Mouse (Mus musculus) lung, adult 2 months (tissue): ENCODE measurements around the gene Zmynd11. TPM values are rescaled to one million over a fixed set of nuclear protein-coding genes. Genes with fewer than 3 reads are reported as not detected.

Source experiments
- DNase-seq: peaks from one replicate; pipeline ENCODE4 v3.0.0; 2022
- H3K4me1 ChIP-seq: fragments of 200-500 bp; 2 replicates; pipeline ENCODE4 v1.6.1; 2011; ENCODE audit warnings: low read length; ENCODE audit not compliant: control insufficient read depth, insufficient read depth
- H3K4me3 ChIP-seq: fragments of 200-500 bp; replicated peaks from 2 replicates; pipeline ENCODE3; 2011; ENCODE audit warnings: low read depth, mild to moderate bottlenecking, control low read depth, low read length; ENCODE audit errors: extremely low read depth
- CTCF ChIP-seq: fragments of 200-500 bp; IDR thresholded peaks from 2 replicates; pipeline ENCODE4 v1.5.1; 2011; ENCODE audit warnings: mild to moderate bottlenecking, low read length, control low read depth; ENCODE audit not compliant: insufficient read depth
- POLR2A ChIP-seq: fragments of 200-500 bp; IDR thresholded peaks from 2 replicates; pipeline ENCODE4 v1.6.1; 2011; ENCODE audit warnings: low read depth, mild to moderate bottlenecking, control low read depth, low read length, borderline replicate concordance; ENCODE audit errors: extremely low read depth
- WGBS: fragments of 180-500 bp; shearing (Covaris S2); methylation state at CpG from one replicate; pipeline ENCODE4 v1.1.7; 2018; 5-methylcytosine and 5-hydroxymethylcytosine counted together
- polyA plus RNA-seq: library from polyadenylated mRNA; depleted of rRNA; stranded (reverse); fragments of >200 nt; gene quantifications from 2 replicates; pipeline ENCODE4 v1.2.3, GENCODE M21; 2012

Gene Zmynd11
- polyA plus RNA-seq, 1 experiment: 62.0 TPM

- 62% methylated on average over 1 of the region's 1 CpGs for WGBS
These were observed 36.1 kb downstream of the Zmynd11 start for GRCm38 (mm10) chr13:9729073-9729472.

GRCm38 (mm10) chr13:9715224-9715623, 49.9 kb downstream of the Zmynd11 start:
- no peak for DNase-seq
- no peaks in the 10 kb centered on the region; the same call in 1 of the 2 replicates for H3K4me1 ChIP-seq
- TF ChIP-seq POLR2A (no peak), CTCF (no peak)
- WGBS: 88% methylated on average over 1 of the region's 1 CpGs
- H3K4me3 ChIP-seq: no peak overlapping the region

More at GRCm38 (mm10) chr13:9729073-9729472, 36.1 kb downstream of the Zmynd11 start:
- no peak for TF ChIP-seq POLR2A
- no peak for TF ChIP-seq CTCF
- H3K4me1 ChIP-seq: no peaks in the 10 kb centered on the region
- DNase-seq: no peak
- H3K4me3 ChIP-seq: no peak overlapping the region

GRCm38 (mm10) chr13:9713462-9714134, 51.5 kb downstream of the Zmynd11 start:
- TF ChIP-seq POLR2A (no peak), CTCF (no peak)
- Histone ChIP-seq H3K4me3 (no peak overlapping the region), H3K4me1 (no peaks in the 10 kb centered on the region; the same call in 1 of the 2 replicates)
- DNase-seq: no peak
- WGBS: 77% methylated on average over 6 of the region's 6 CpGs

GRCm38 (mm10) chr13:9712971-9713370, 52.2 kb downstream of the Zmynd11 start:
- no peak for DNase-seq
- no peak overlapping the region for H3K4me3 ChIP-seq
- no peak for TF ChIP-seq CTCF
- TF ChIP-seq POLR2A: no peak
- WGBS: 80% methylated on average over 3 of the region's 3 CpGs
- no peaks in the 10 kb centered on the region; the same call in 1 of the 2 replicates for H3K4me1 ChIP-seq

- H3K4me3 ChIP-seq: no peak overlapping the region
- 98% methylated on average over 1 of the region's 1 CpGs for WGBS
- no peaks in the 10 kb centered on the region; the same call in 1 of the 2 replicates for H3K4me1 ChIP-seq
- no peak for DNase-seq
- no peak for TF ChIP-seq POLR2A
- no peak for TF ChIP-seq CTCF
These were observed 52.7 kb downstream of the Zmynd11 start for GRCm38 (mm10) chr13:9712409-9712808.

- Histone ChIP-seq H3K4me3 (no peak overlapping the region), H3K4me1 (no peaks in the 10 kb centered on the region; the same call in 1 of the 2 replicates)
- 85% methylated on average over 7 of the region's 7 CpGs for WGBS
- no peak for DNase-seq
- TF ChIP-seq CTCF (no peak), POLR2A (no peak)
These were observed 56.5 kb downstream of the Zmynd11 start for GRCm38 (mm10) chr13:9708433-9709240.

- peaks cover 2% of the 10 kb centered on the region; the same call in 1 of the 2 replicates for H3K4me1 ChIP-seq
- no peak for TF ChIP-seq CTCF
- TF ChIP-seq POLR2A: no peak
- DNase-seq: no peak
- H3K4me3 ChIP-seq: no peak overlapping the region
- 78% methylated on average over 8 of the region's 8 CpGs for WGBS
These were observed 58.4 kb downstream of the Zmynd11 start for GRCm38 (mm10) chr13:9706720-9707119.

- WGBS: 76% methylated on average over 12 of the region's 12 CpGs
- DNase-seq: no peak
- TF ChIP-seq CTCF: no peak
- no peak for TF ChIP-seq POLR2A
- peaks cover 2% of the 10 kb centered on the region; the same call in 1 of the 2 replicates for H3K4me1 ChIP-seq
- H3K4me3 ChIP-seq: no peak overlapping the region
These were observed 62.4 kb downstream of the Zmynd11 start for GRCm38 (mm10) chr13:9702615-9703235.

GRCm38 (mm10) chr13:9697340-9697739, 67.8 kb downstream of the Zmynd11 start:
- TF ChIP-seq CTCF (no peak), POLR2A (no peak)
- WGBS: 95% methylated on average over 4 of the region's 4 CpGs

GRCm38 (mm10) chr13:9695809-9696208, 69.3 kb downstream of the Zmynd11 start:
- peak; percentile 27 for DNase-seq
- Histone ChIP-seq H3K4me3 (no peak overlapping the region), H3K4me1 (no peaks in the 10 kb centered on the region)
- no peak for TF ChIP-seq POLR2A
- no peak for TF ChIP-seq CTCF

More at GRCm38 (mm10) chr13:9697340-9697739, 67.8 kb downstream of the Zmynd11 start:
- DNase-seq: no peak
- no peaks in the 10 kb centered on the region for H3K4me1 ChIP-seq
- H3K4me3 ChIP-seq: no peak overlapping the region
